Mouse (Mus musculus): ENCODE data around the gene Mmp11. TPM values are rescaled to one million over a fixed set of nuclear protein-coding genes. Genes with fewer than 3 reads are reported as not detected.
A peak's percentile ranks its signal among the peaks of the same experiment; 100 is the strongest.

Gene Mmp11
- polyA plus RNA-seq, 1 experiment, result 7.5 TPM

GRCm38 (mm10) chr10:75934991-75935390 lies 1.3 kb downstream of the Mmp11 start:
- no peak overlapping the region for H3K4me3 ChIP-seq (ENCODE audit: control insufficient read depth, low read depth, low read length)
- H3K4me1 ChIP-seq (ENCODE audit: control insufficient read depth, insufficient read depth, low read length), result peaks cover 29% of the 10 kb centered on the region
- H3K36me3 ChIP-seq (ENCODE audit: control insufficient read depth, insufficient read depth, low read length), result no peaks in the 10 kb centered on the region
- no peaks in the 10 kb centered on the region for H3K27me3 ChIP-seq (ENCODE audit: control insufficient read depth, insufficient read depth, low read length)
- TF ChIP-seq POLR2A (IDR thresholded peaks at IDR 0.05; ENCODE audit: control insufficient read depth, low read depth, low read length) (no peak), CTCF (IDR thresholded peaks at IDR 0.05; ENCODE audit: control insufficient read depth, insufficient read depth, insufficient replicate concordance, low read depth, low read length) (no peak)
- no peak overlapping the region for H3K27ac ChIP-seq (ENCODE audit: control insufficient read depth, insufficient read depth, low read depth, low read length)

GRCm38 (mm10) chr10:75932891-75933290 lies 3.4 kb downstream of the Mmp11 start, which contains the start of gene Chchd10:
Chchd10 (plus strand) TSS chr10:75933130.
- TF ChIP-seq POLR2A (IDR thresholded peaks at IDR 0.05; ENCODE audit: control insufficient read depth, low read depth, low read length) (no peak), CTCF (IDR thresholded peaks at IDR 0.05; ENCODE audit: control insufficient read depth, insufficient read depth, insufficient replicate concordance, low read depth, low read length) (no peak)
- no peak within 1 kb of the TSS; the same call in 1 of the 2 replicates for H3K27ac ChIP-seq (ENCODE audit: control insufficient read depth, insufficient read depth, low read depth, low read length)
- no peaks in the 10 kb centered on the region for H3K36me3 ChIP-seq (ENCODE audit: control insufficient read depth, insufficient read depth, low read length)
- peak within 1 kb of the TSS; percentile 75 for H3K4me3 ChIP-seq (ENCODE audit: control insufficient read depth, low read depth, low read length)
- H3K4me1 ChIP-seq (ENCODE audit: control insufficient read depth, insufficient read depth, low read length), result peaks cover 29% of the 10 kb centered on the region
- H3K27me3 ChIP-seq (ENCODE audit: control insufficient read depth, insufficient read depth, low read length), result no peaks in the 10 kb centered on the region

- Histone ChIP-seq H3K4me1 (ENCODE audit: control insufficient read depth, insufficient read depth, low read length) (peaks cover 29% of the 10 kb centered on the region), H3K27me3 (ENCODE audit: control insufficient read depth, insufficient read depth, low read length) (no peaks in the 10 kb centered on the region), H3K27ac (ENCODE audit: control insufficient read depth, insufficient read depth, low read depth, low read length) (no peak overlapping the region; the same call in 1 of the 2 replicates), H3K36me3 (ENCODE audit: control insufficient read depth, insufficient read depth, low read length) (no peaks in the 10 kb centered on the region), H3K4me3 (ENCODE audit: control insufficient read depth, low read depth, low read length) (peak overlapping the region; percentile 75)
- TF ChIP-seq POLR2A (IDR thresholded peaks at IDR 0.05; ENCODE audit: control insufficient read depth, low read depth, low read length) (0 out of 2 replicates have a peak, but pooled peaks have one; percentile 42), CTCF (IDR thresholded peaks at IDR 0.05; ENCODE audit: control insufficient read depth, insufficient read depth, insufficient replicate concordance, low read depth, low read length) (no peak)
These were observed 4.1 kb downstream of the Mmp11 start for GRCm38 (mm10) chr10:75932081-75932678.

GRCm38 (mm10) chr10:75931311-75931710 lies 5.0 kb downstream of the Mmp11 start:
- peaks cover 29% of the 10 kb centered on the region for H3K4me1 ChIP-seq (ENCODE audit: control insufficient read depth, insufficient read depth, low read length)
- H3K27ac ChIP-seq (ENCODE audit: control insufficient read depth, insufficient read depth, low read depth, low read length), result no peak overlapping the region
- no peaks in the 10 kb centered on the region for H3K36me3 ChIP-seq (ENCODE audit: control insufficient read depth, insufficient read depth, low read length)
- no peak overlapping the region for H3K4me3 ChIP-seq (ENCODE audit: control insufficient read depth, low read depth, low read length)
- H3K27me3 ChIP-seq (ENCODE audit: control insufficient read depth, insufficient read depth, low read length), result no peaks in the 10 kb centered on the region
- TF ChIP-seq CTCF (IDR thresholded peaks at IDR 0.05; ENCODE audit: control insufficient read depth, insufficient read depth, insufficient replicate concordance, low read depth, low read length) (no peak), POLR2A (IDR thresholded peaks at IDR 0.05; ENCODE audit: control insufficient read depth, low read depth, low read length) (no peak)

- no peak overlapping the region for H3K4me3 ChIP-seq (ENCODE audit: control insufficient read depth, low read depth, low read length)
- H3K36me3 ChIP-seq (ENCODE audit: control insufficient read depth, insufficient read depth, low read length), result no peaks in the 10 kb centered on the region
- H3K27me3 ChIP-seq (ENCODE audit: control insufficient read depth, insufficient read depth, low read length), result no peaks in the 10 kb centered on the region
- TF ChIP-seq CTCF (IDR thresholded peaks at IDR 0.05; ENCODE audit: control insufficient read depth, insufficient read depth, insufficient replicate concordance, low read depth, low read length) (no peak), POLR2A (IDR thresholded peaks at IDR 0.05; ENCODE audit: control insufficient read depth, low read depth, low read length) (no peak)
- H3K27ac ChIP-seq (ENCODE audit: control insufficient read depth, insufficient read depth, low read depth, low read length), result no peak overlapping the region
- peaks cover 24% of the 10 kb centered on the region for H3K4me1 ChIP-seq (ENCODE audit: control insufficient read depth, insufficient read depth, low read length)
These were observed 6.0 kb downstream of the Mmp11 start for GRCm38 (mm10) chr10:75930304-75930703.

GRCm38 (mm10) chr10:75926396-75926795 lies 9.9 kb downstream of the Mmp11 start:
- no peaks in the 10 kb centered on the region for H3K27me3 ChIP-seq (ENCODE audit: control insufficient read depth, insufficient read depth, low read length)
- no peaks in the 10 kb centered on the region for H3K36me3 ChIP-seq (ENCODE audit: control insufficient read depth, insufficient read depth, low read length)
- TF ChIP-seq CTCF (IDR thresholded peaks at IDR 0.05; ENCODE audit: control insufficient read depth, insufficient read depth, insufficient replicate concordance, low read depth, low read length), result no peak
- TF ChIP-seq POLR2A (IDR thresholded peaks at IDR 0.05; ENCODE audit: control insufficient read depth, low read depth, low read length), result no peak
- H3K27ac ChIP-seq (ENCODE audit: control insufficient read depth, insufficient read depth, low read depth, low read length), result no peak overlapping the region
- no peak overlapping the region for H3K4me3 ChIP-seq (ENCODE audit: control insufficient read depth, low read depth, low read length)
- H3K4me1 ChIP-seq (ENCODE audit: control insufficient read depth, insufficient read depth, low read length), result peaks cover 14% of the 10 kb centered on the region

GRCm38 (mm10) chr10:75924324-75924723 lies 12.0 kb downstream of the Mmp11 start:
- no peaks in the 10 kb centered on the region for H3K27me3 ChIP-seq (ENCODE audit: control insufficient read depth, insufficient read depth, low read length)
- no peak overlapping the region for H3K4me3 ChIP-seq (ENCODE audit: control insufficient read depth, low read depth, low read length)
- no peak for TF ChIP-seq POLR2A (IDR thresholded peaks at IDR 0.05; ENCODE audit: control insufficient read depth, low read depth, low read length)
- no peak for TF ChIP-seq CTCF (IDR thresholded peaks at IDR 0.05; ENCODE audit: control insufficient read depth, insufficient read depth, insufficient replicate concordance, low read depth, low read length)

More at GRCm38 (mm10) chr10:75924324-75924723, 12.0 kb downstream of the Mmp11 start:
- Histone ChIP-seq H3K4me1 (ENCODE audit: control insufficient read depth, insufficient read depth, low read length) (peaks cover 11% of the 10 kb centered on the region), H3K27ac (ENCODE audit: control insufficient read depth, insufficient read depth, low read depth, low read length) (no peak overlapping the region), H3K36me3 (ENCODE audit: control insufficient read depth, insufficient read depth, low read length) (no peaks in the 10 kb centered on the region)
